Mouse (Mus musculus) embryonic facial prominence, embryonic 11.5 days (tissue): Measurements from ENCODE around the gene Gm3476. TPM values are rescaled to one million over a fixed set of nuclear protein-coding genes. Genes with fewer than 3 reads are reported as not detected.
"Not testable (repeated sequence)": the region's sequence is repeated elsewhere in the genome, so short reads cannot be mapped to it uniquely, and the experiment has no call there.

ENCODE experiments used
- ATAC-seq: fragments of 200-750 bp; cut with Nextera tagmentation; replicated peaks from 2 replicates; pipeline ENCODE4 v1.8.0; 2017; ENCODE audit warnings: low read depth; ENCODE audit not compliant: insufficient number of reproducible peaks, low FRiP score, low TSS enrichment
- DNase-seq: peaks from one replicate; pipeline ENCODE4 v3.0.0-alpha.2; 2015; ENCODE audit warnings: low spot score
- H3K27ac ChIP-seq: fragments of 300-500 bp; sonication (generic); replicated peaks from 2 replicates; pipeline ENCODE4 v1.5.1; 2014; ENCODE audit warnings: mild to moderate bottlenecking, low read depth, low read length, control low read depth
- H3K27me3 ChIP-seq: fragments of 300-500 bp; sonication (generic); 2 replicates; pipeline ENCODE4 v1.6.1; 2014; ENCODE audit warnings: mild to moderate bottlenecking, low read length, moderate library complexity, mixed read lengths; ENCODE audit not compliant: control insufficient read depth, insufficient read depth
- H3K36me3 ChIP-seq: fragments of 300-500 bp; sonication (generic); replicated peaks from 2 replicates; pipeline ENCODE4 v1.6.1; 2014; ENCODE audit warnings: low read depth, mild to moderate bottlenecking, low read length, moderate library complexity, mixed read lengths; ENCODE audit not compliant: control insufficient read depth, insufficient read depth
- H3K4me1 ChIP-seq: fragments of 300-500 bp; sonication (generic); 2 replicates; pipeline ENCODE4 v1.6.1; 2014; ENCODE audit warnings: low read length, mixed read lengths; ENCODE audit not compliant: control insufficient read depth, insufficient read depth
- H3K4me2 ChIP-seq: fragments of 300-500 bp; sonication (generic); 2 replicates; pipeline ENCODE4 v1.6.1; 2014; ENCODE audit warnings: low read depth, mild to moderate bottlenecking, control low read depth, low read length, moderate library complexity
- H3K4me3 ChIP-seq: fragments of 300-500 bp; sonication (generic); 2 replicates; pipeline ENCODE4 v1.5.1; 2014; ENCODE audit warnings: low read depth, low read length, control low read depth
- H3K9ac ChIP-seq: fragments of 300-500 bp; sonication (generic); replicated peaks from 2 replicates; pipeline ENCODE4 v1.6.1; 2014; ENCODE audit warnings: mild to moderate bottlenecking, control low read depth, low read length
- H3K9me3 ChIP-seq: fragments of 300-500 bp; sonication (generic); replicated peaks from 2 replicates; pipeline ENCODE4 v1.6.1; 2016; ENCODE audit warnings: mild to moderate bottlenecking, low read length, inconsistent platforms, mixed read lengths; ENCODE audit not compliant: control insufficient read depth
- WGBS: fragments of 180-500 bp; shearing (Covaris S2); extraction: QIAGEN DNeasy Blood & Tissue Kit; methylation state at CpG from one replicate; pipeline ENCODE4 v1.1.7; 2014; 5-methylcytosine and 5-hydroxymethylcytosine counted together
- polyA plus RNA-seq: library from polyadenylated mRNA; unstranded; fragments of >200 nt; fragmentation: Nextera tagmentation; extraction: Ambion mirVana; gene quantifications from 2 replicates; pipeline ENCODE4 v1.2.1, GENCODE M21; 2014

Gene Gm3476
- polyA plus RNA-seq: not detected in 2 replicates

DNA sequence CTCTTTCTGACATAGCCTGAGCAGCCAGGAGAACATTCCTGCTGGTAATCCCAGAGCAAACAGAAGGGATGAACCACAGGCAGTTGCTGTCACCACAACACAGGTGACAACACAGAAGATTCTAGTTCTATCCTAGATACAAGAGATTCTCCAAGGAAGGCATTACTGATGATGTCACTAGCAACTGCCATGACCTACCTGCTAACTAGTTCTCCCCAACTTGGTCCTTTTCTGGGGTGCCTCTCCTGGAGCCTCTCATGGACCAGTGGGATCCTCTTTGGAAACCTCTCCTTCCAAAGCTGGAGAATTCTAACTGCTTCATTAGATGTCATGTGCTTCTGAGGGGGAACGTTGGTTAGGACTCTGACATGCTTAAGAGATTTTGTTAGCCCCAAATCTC, at the start of gene Gm3476:
Gene Gm3476, minus strand, starts transcription at position 101 of the 400 bp plus-strand sequence.
- DNase-seq, H3K27me3 ChIP-seq, ATAC-seq, H3K4me2 ChIP-seq, H3K4me3 ChIP-seq, H3K9ac ChIP-seq, H3K36me3 ChIP-seq, H3K9me3 ChIP-seq, H3K27ac ChIP-seq, H3K4me1 ChIP-seq: not testable (repeated sequence)
- no CpG with 5 or more reads among the region's 1 CpGs for WGBS

- WGBS: 79% methylated on average over 4 of the region's 9 CpGs
- H3K4me3 ChIP-seq, H3K4me2 ChIP-seq, H3K9ac ChIP-seq, H3K36me3 ChIP-seq, H3K27ac ChIP-seq, H3K9me3 ChIP-seq, ATAC-seq, DNase-seq, H3K27me3 ChIP-seq, H3K4me1 ChIP-seq: not testable (repeated sequence)
Observed at GRCm38 (mm10) chr14:6163538-6163937, 37.9 kb upstream of the Gm3476 start.

DNA sequence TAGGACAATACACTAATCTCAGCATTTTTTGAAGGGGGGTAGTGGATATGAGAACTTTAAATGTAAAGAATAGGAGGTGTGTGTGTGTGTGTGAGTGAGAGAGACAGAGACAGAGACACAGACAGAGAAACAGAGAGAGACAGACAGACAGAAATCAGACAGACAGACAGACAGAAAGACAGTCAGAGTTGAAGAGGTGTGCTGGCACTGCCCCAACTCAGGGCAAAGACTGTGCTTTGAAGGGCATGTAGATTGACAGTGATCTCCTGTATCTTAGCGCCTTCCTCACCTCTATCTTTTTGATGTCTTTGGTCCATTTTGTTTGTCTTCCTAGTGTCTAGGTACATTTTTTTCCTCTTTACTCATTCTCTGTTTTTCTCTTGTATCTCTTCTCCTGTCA, 35.5 kb upstream of the Gm3476 start:
- H3K4me1 ChIP-seq, DNase-seq, H3K9ac ChIP-seq, H3K4me3 ChIP-seq, ATAC-seq, H3K27me3 ChIP-seq, H3K4me2 ChIP-seq, H3K36me3 ChIP-seq, H3K9me3 ChIP-seq, H3K27ac ChIP-seq: not testable (repeated sequence)
- WGBS: no CpG with 5 or more reads among the region's 1 CpGs

DNA sequence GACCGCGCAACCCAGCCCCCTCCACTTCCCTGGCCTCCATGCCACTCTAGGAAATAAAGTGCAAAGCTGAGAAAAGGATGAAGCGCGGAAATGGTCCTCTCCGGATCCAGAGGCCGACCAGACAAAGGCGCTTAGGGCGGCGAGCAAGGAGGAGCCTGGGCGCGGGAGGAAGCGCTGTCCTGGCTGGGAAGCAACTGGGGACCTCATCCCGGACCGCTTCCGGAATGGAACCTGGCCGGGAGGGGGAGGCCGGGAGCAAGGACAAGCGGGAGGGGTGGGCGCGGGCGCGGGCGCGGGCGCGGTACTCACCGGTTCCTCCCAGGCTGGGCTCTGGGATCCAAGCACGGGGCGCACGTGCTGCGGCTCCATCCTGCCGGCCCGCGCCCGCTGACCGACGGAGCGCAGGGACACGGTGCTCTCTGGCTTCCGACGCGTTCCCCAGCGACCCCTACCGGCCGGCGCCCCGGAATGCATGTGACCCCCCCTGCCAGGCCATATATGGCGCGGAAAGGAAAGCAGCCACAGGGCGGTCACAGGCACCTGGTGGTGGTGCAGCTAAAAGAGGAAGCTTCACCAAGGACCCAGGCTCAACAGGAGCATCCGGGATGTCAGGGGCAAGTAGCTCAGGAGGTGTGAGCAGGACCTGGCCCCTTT, 17.2 kb downstream of the Gm3476 start, which contains the start of gene Gm3468:
Gene Gm3468, minus strand, starts transcription at position 394 of the 654 bp plus-strand sequence.
- not testable (repeated sequence) for H3K9me3 ChIP-seq, H3K4me1 ChIP-seq, H3K27me3 ChIP-seq, H3K27ac ChIP-seq, H3K4me2 ChIP-seq, H3K36me3 ChIP-seq
- ATAC-seq (peak; percentile 88; the same call in 1 of the 2 replicates), DNase-seq (peak; percentile 81)
- Histone ChIP-seq H3K4me3 (peak within 1 kb of the TSS; percentile 30), H3K9ac (peak within 1 kb of the TSS; percentile 32)
- WGBS: under 1% methylated on average over 42 of the region's 51 CpGs

DNA sequence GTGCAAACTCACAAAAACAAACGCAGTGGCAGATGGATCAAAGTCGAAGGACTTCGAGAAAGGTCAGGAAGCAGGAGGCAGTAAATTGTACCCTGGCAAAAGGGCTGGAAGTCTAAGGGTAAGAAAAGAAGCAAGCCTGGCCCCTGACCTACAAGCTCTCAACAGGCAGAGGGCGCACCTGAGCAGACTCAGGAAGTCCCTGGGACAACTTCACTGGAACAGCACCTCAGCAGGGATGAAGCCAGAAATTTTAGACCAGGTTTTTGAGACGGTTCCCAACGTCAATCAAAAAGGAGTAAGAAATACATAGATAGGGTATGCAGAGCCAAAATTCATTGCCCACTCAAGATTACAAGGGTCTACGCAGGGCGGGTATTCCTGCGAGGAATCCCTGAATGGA, 18.1 kb downstream of the Gm3476 start:
- not testable (repeated sequence) for H3K9me3 ChIP-seq, H3K4me3 ChIP-seq, ATAC-seq, H3K4me2 ChIP-seq, H3K27ac ChIP-seq, H3K4me1 ChIP-seq, H3K9ac ChIP-seq, H3K27me3 ChIP-seq, H3K36me3 ChIP-seq
- WGBS: 14% methylated on average over 8 of the region's 9 CpGs
- peak; percentile 5 for DNase-seq

GRCm38 (mm10) chr14:6093842-6094241, 31.8 kb downstream of the Gm3476 start, which contains the start of gene Gm8206:
Gene Gm8206 (minus strand): TSS chr14:6093942.
- 85% methylated on average over 2 of the region's 3 CpGs for WGBS

GRCm38 (mm10) chr14:6058167-6058566, 67.4 kb downstream of the Gm3476 start, which contains the start of gene Gm6337:
Gene Gm6337 (minus strand): TSS chr14:6058267.
- H3K4me1 ChIP-seq, H3K36me3 ChIP-seq, H3K9me3 ChIP-seq, H3K4me2 ChIP-seq, ATAC-seq, H3K27ac ChIP-seq, DNase-seq, H3K4me3 ChIP-seq, H3K27me3 ChIP-seq, H3K9ac ChIP-seq: not testable (repeated sequence)
- 87% methylated on average over 3 of the region's 4 CpGs for WGBS

More at GRCm38 (mm10) chr14:6093842-6094241, 31.8 kb downstream of the Gm3476 start, which contains the start of gene Gm8206:
- not testable (repeated sequence) for DNase-seq, H3K4me1 ChIP-seq, H3K27me3 ChIP-seq, H3K9me3 ChIP-seq, H3K36me3 ChIP-seq, ATAC-seq, H3K9ac ChIP-seq, H3K27ac ChIP-seq, H3K4me3 ChIP-seq, H3K4me2 ChIP-seq
